Mouse (Mus musculus) midbrain, embryonic 15.5 days (tissue): ENCODE results near the gene 4930432K21Rik. TPM values are rescaled to one million over a fixed set of nuclear protein-coding genes. Genes with fewer than 3 reads are reported as not detected.

ENCODE experiments used
- ATAC-seq: fragments of 200-750 bp; cut with Nextera tagmentation; replicated peaks from 2 replicates; pipeline ENCODE4 v1.8.0; 2017; ENCODE audit warnings: moderate TSS enrichment
- H3K27ac ChIP-seq: fragments of 300-500 bp; sonication (generic); 2 replicates; pipeline ENCODE4 v1.5.1; 2015; ENCODE audit warnings: mild to moderate bottlenecking, inconsistent platforms
- H3K27me3 ChIP-seq: fragments of 300-500 bp; sonication (generic); replicated peaks from 2 replicates; pipeline ENCODE4 v1.6.1; 2015; ENCODE audit warnings: inconsistent platforms
- H3K36me3 ChIP-seq: fragments of 300-500 bp; sonication (generic); replicated peaks from 2 replicates; pipeline ENCODE4 v1.6.1; 2015; ENCODE audit warnings: inconsistent platforms
- H3K4me1 ChIP-seq: fragments of 300-500 bp; sonication (generic); 2 replicates; pipeline ENCODE4 v1.6.1; 2015; ENCODE audit warnings: inconsistent platforms
- H3K4me2 ChIP-seq: fragments of 300-500 bp; sonication (generic); 2 replicates; pipeline ENCODE4 v1.6.1; 2015; ENCODE audit warnings: inconsistent platforms, mild to moderate bottlenecking, moderate library complexity
- H3K4me3 ChIP-seq: fragments of 300-500 bp; sonication (generic); 2 replicates; pipeline ENCODE4 v1.5.1; 2015; ENCODE audit warnings: mild to moderate bottlenecking, inconsistent platforms
- H3K9ac ChIP-seq: fragments of 300-500 bp; sonication (generic); 2 replicates; pipeline ENCODE4 v1.6.1; 2015; ENCODE audit warnings: mild to moderate bottlenecking, inconsistent platforms
- H3K9me3 ChIP-seq: fragments of 300-500 bp; sonication (generic); 2 replicates; pipeline ENCODE4 v1.6.1; 2016; ENCODE audit warnings: inconsistent platforms
- WGBS: fragments of 180-500 bp; shearing (Covaris S2); methylation state at CpG from one replicate; pipeline ENCODE4 v1.1.7; 2015; ENCODE audit warnings: mixed read lengths; 5-methylcytosine and 5-hydroxymethylcytosine counted together
- polyA plus RNA-seq: library from polyadenylated mRNA; unstranded; fragments of >200 nt; fragmentation: Nextera tagmentation; extraction: Ambion mirVana; gene quantifications from 2 replicates; pipeline ENCODE4 v1.2.1, GENCODE M21; 2015

The 4930432K21Rik gene
- polyA plus RNA-seq, 1 experiment from 2014 or later: 2.9 TPM

DNA sequence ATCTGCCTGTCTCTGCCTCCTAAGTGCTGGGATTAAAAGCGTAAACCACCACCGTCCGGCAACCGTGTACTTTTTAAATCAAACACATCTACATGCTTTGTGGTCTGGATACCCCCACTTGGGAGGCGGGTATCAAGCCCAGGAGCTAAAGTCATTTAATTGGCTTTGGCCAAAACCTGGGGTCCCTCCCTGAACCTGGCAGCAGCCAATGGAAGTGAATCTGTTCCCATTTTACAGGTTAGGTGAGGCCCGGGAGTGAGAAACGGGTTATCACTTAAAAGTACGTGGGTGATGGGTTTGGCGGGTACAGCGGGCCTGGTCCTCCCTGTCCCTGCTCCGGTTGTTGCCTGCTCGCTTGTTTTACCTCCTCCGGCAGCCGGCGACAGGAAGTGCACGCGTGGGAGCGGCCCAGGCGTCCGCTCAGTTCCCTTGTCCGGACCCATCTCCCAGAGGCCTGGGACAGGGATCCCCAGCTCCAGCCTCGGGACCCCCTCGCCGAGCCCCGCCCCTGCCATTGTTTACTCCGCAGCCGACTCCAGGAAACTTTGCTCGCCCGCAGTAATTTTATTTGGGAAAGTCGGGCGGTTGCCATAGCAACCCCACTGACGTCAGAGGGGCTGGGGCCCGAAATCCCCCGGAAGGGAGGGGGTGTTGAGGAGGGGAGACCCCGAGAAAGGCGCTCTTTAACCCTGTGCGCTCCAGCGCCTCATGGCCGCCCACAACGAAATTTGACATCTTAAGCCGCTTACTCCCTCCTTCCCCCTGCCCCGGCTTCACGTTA is 49.5 kb downstream of the 4930432K21Rik start:
- peak overlapping the region; percentile 76 for H3K4me2 ChIP-seq
- H3K9ac ChIP-seq: peak overlapping the region; percentile 11
- peaks cover 41% of the 10 kb centered on the region for H3K4me1 ChIP-seq
- peak overlapping the region; percentile 77 for H3K27ac ChIP-seq
- H3K4me3 ChIP-seq: peak overlapping the region; percentile 50
- peaks cover 16% of the 10 kb centered on the region for H3K27me3 ChIP-seq
- H3K36me3 ChIP-seq: no peaks in the 10 kb centered on the region
- peak; percentile 18; the same call in 1 of the 2 replicates for ATAC-seq
- WGBS: 2% methylated on average over 43 of the region's 43 CpGs
- no peaks in the 10 kb centered on the region for H3K9me3 ChIP-seq

GRCm38 (mm10) chr8:84197922-84198774 is 50.3 kb downstream of the 4930432K21Rik start:
- peak overlapping the region; percentile 50 for H3K4me3 ChIP-seq
- H3K36me3 ChIP-seq: no peaks in the 10 kb centered on the region
- H3K27ac ChIP-seq: peak overlapping the region; percentile 77
- H3K9ac ChIP-seq: peak overlapping the region; percentile 11
- no peaks in the 10 kb centered on the region for H3K9me3 ChIP-seq
- ATAC-seq: peak; percentile 84
- peak overlapping the region; percentile 76 for H3K4me2 ChIP-seq
- peaks cover 38% of the 10 kb centered on the region for H3K4me1 ChIP-seq
- 3% methylated on average over 30 of the region's 30 CpGs for WGBS
- peaks cover 16% of the 10 kb centered on the region for H3K27me3 ChIP-seq

GRCm38 (mm10) chr8:84198871-84199270 is 51.0 kb downstream of the 4930432K21Rik start:
- Histone ChIP-seq H3K36me3 (no peaks in the 10 kb centered on the region), H3K4me2 (no peak overlapping the region), H3K27ac (peak overlapping the region; percentile 77; the same call in 1 of the 2 replicates), H3K9me3 (no peaks in the 10 kb centered on the region), H3K9ac (no peak overlapping the region), H3K4me1 (peaks cover 46% of the 10 kb centered on the region), H3K4me3 (no peak overlapping the region), H3K27me3 (peaks cover 16% of the 10 kb centered on the region)
- ATAC-seq: no peak
- WGBS: 22% methylated on average over 4 of the region's 4 CpGs

GRCm38 (mm10) chr8:84199348-84200125 is 51.7 kb downstream of the 4930432K21Rik start:
- H3K4me3 ChIP-seq: no peak overlapping the region
- H3K9me3 ChIP-seq: no peaks in the 10 kb centered on the region
- H3K27me3 ChIP-seq: peaks cover 16% of the 10 kb centered on the region
- ATAC-seq: no peak
- 57% methylated on average over 11 of the region's 11 CpGs for WGBS
- H3K4me2 ChIP-seq: no peak overlapping the region
- H3K36me3 ChIP-seq: no peaks in the 10 kb centered on the region
- no peak overlapping the region for H3K9ac ChIP-seq
- peaks cover 48% of the 10 kb centered on the region for H3K4me1 ChIP-seq
- peak overlapping the region; percentile 43 for H3K27ac ChIP-seq

GRCm38 (mm10) chr8:84200126-84200555 is 52.3 kb downstream of the 4930432K21Rik start:
- no peak overlapping the region for H3K9ac ChIP-seq
- peak overlapping the region; percentile 74 for H3K4me2 ChIP-seq
- H3K27me3 ChIP-seq: peaks cover 16% of the 10 kb centered on the region
- H3K36me3 ChIP-seq: no peaks in the 10 kb centered on the region
- 24% methylated on average over 8 of the region's 8 CpGs for WGBS
- peaks cover 48% of the 10 kb centered on the region for H3K4me1 ChIP-seq
- no peak for ATAC-seq
- H3K4me3 ChIP-seq: no peak overlapping the region
- no peaks in the 10 kb centered on the region for H3K9me3 ChIP-seq
- H3K27ac ChIP-seq: peak overlapping the region; percentile 43

GRCm38 (mm10) chr8:84200652-84201544 is 53.1 kb downstream of the 4930432K21Rik start:
- 0 out of 2 replicates have a peak, but pooled peaks have one; percentile 6 for ATAC-seq
- peaks cover 48% of the 10 kb centered on the region for H3K4me1 ChIP-seq
- H3K9ac ChIP-seq: peak overlapping the region; percentile 48
- H3K4me2 ChIP-seq: peak overlapping the region; percentile 74
- peak overlapping the region; percentile 43 for H3K27ac ChIP-seq
- peak overlapping the region; percentile 38 for H3K4me3 ChIP-seq
- no peaks in the 10 kb centered on the region for H3K9me3 ChIP-seq
- WGBS: 14% methylated on average over 37 of the region's 70 CpGs
- H3K36me3 ChIP-seq: no peaks in the 10 kb centered on the region
- H3K27me3 ChIP-seq: peaks cover 16% of the 10 kb centered on the region

GRCm38 (mm10) chr8:84201545-84202245 is 53.9 kb downstream of the 4930432K21Rik start:
- no peaks in the 10 kb centered on the region for H3K9me3 ChIP-seq
- peak overlapping the region; percentile 38 for H3K4me3 ChIP-seq
- no peak for ATAC-seq
- peak overlapping the region; percentile 43; the same call in 1 of the 2 replicates for H3K27ac ChIP-seq
- H3K9ac ChIP-seq: peak overlapping the region; percentile 48
- 65% methylated on average over 15 of the region's 15 CpGs for WGBS
- H3K4me2 ChIP-seq: peak overlapping the region; percentile 74
- no peaks in the 10 kb centered on the region for H3K36me3 ChIP-seq
- peaks cover 48% of the 10 kb centered on the region for H3K4me1 ChIP-seq
- peaks cover 16% of the 10 kb centered on the region for H3K27me3 ChIP-seq

GRCm38 (mm10) chr8:84202466-84202865 is 54.6 kb downstream of the 4930432K21Rik start:
- Histone ChIP-seq H3K36me3 (no peaks in the 10 kb centered on the region), H3K27ac (no peak overlapping the region), H3K27me3 (peaks cover 16% of the 10 kb centered on the region), H3K4me1 (peaks cover 43% of the 10 kb centered on the region), H3K4me3 (no peak overlapping the region), H3K9ac (no peak overlapping the region), H3K4me2 (peak overlapping the region; percentile 74; the same call in 1 of the 2 replicates), H3K9me3 (no peaks in the 10 kb centered on the region)
- no peak for ATAC-seq
- 90% methylated on average over 9 of the region's 9 CpGs for WGBS

DNA sequence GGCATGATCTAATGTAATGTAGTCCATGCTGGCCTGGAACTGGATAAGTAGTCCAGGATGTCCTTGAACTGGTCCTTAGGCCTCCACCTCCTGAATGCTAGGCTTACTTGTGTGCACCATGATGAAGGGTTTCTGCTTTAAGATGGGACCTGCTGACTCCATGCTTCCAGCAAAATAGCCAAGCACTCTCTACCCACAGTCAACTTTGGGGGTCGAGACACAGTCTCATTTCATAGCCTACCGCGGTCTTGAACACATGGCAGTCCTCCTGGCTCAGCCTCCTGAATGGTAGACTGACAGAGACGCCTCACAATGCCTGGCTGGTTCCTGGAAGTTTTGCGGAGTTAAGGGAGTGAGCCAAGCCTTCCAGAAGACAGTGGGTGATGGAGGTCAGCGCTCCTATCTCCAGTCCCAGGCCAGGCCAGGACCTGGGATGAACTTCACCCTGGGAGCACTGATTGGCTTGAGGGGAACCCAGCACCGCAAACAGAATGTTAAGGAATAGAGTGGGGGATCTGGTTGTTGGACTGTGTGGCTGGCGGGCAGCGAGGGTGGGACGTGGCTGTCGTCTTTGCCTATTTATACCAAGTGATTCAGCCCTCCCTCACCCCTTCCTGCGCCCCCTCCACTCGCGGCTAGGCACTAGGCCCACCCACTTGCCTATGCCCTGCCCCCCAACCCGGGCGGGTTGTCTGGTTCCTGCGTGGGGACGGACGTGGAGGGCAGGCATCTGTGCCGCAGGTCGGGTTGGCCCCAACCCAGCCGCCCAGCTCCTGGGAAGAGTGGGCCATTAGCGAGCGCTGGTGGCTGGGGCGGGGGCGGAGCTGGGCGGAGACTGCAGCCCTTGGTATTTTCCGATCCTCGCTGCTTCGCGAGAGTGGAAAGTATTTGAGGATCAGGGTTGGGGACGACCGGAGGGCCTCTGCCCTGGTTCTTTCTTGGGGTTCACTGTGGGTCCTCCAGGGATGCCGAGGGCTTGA is 55.4 kb downstream of the 4930432K21Rik start:
- peak overlapping the region; percentile 62 for H3K4me2 ChIP-seq
- H3K9ac ChIP-seq: peak overlapping the region; percentile 47
- ATAC-seq: peak; percentile 22; the same call in 1 of the 2 replicates
- no peaks in the 10 kb centered on the region for H3K36me3 ChIP-seq
- peaks cover 16% of the 10 kb centered on the region for H3K27me3 ChIP-seq
- no peaks in the 10 kb centered on the region for H3K9me3 ChIP-seq
- peak overlapping the region; percentile 73 for H3K27ac ChIP-seq
- WGBS: 13% methylated on average over 34 of the region's 34 CpGs
- peak overlapping the region; percentile 34 for H3K4me3 ChIP-seq
- H3K4me1 ChIP-seq: peaks cover 40% of the 10 kb centered on the region
